Mouse (Mus musculus) R1 (cell line): ENCODE data around the gene Fam102b.

Experiments used
- DNase-seq: peaks from one replicate; pipeline ENCODE4 v3.0.0-alpha.2; 2018; ENCODE audit warnings: low read depth, low spot score

Fam102b gene

DNA sequence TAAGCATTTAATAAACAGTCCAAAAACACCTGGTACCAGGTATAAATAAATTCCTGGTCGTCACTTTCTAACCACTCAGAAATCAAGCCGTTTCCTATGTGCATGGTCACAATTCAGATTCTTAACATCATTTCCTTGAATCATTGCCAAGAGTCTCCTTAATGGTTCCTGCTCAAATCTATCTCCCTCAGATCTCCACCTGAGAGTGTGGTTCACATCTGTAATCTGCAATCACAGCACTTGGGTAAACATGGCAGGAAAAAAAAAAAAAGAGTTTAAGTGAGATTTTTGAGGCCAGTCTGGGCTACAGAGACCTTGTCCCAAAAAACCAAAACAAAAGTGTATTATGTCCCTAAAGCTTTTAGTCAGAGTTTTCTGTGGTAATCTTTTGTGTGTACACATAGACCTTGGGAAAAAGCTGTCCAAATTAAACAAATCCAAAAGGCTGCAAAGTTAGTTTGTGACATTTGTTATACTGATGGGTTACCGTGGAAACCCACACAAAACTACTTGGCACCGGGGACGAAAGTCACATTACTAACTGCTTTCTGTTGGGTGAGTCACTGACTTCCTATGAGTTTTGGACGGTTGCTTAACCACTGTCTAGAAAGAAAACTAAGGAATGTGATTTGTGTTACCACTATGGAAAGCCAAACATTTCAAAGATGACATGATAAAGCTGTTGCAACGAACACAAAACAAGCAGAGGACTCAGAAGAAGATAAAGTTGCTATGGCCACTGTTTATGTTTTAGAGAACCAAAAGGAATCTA, 16.7 kb downstream of the Fam102b start:
- DNase-seq: no peak

DNA sequence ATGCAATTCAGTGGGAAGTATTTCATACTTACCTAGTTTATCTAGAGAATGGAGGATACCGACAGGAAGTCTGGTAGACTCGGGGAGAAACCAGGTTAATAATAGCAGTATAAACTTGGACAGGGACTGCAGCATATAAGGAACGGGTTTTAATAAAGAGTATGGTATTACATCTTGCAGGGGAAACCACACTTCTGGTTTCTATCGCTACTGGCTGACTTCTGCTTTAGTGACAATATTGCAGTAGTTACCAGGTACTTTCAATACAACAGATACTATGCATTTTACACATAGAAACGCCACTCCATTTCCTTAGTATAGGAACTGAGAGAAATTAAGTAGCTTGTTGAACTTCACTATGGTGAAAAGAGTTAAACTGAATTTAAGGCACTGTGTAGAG, 19.2 kb downstream of the Fam102b start:
- no peak for DNase-seq

DNA sequence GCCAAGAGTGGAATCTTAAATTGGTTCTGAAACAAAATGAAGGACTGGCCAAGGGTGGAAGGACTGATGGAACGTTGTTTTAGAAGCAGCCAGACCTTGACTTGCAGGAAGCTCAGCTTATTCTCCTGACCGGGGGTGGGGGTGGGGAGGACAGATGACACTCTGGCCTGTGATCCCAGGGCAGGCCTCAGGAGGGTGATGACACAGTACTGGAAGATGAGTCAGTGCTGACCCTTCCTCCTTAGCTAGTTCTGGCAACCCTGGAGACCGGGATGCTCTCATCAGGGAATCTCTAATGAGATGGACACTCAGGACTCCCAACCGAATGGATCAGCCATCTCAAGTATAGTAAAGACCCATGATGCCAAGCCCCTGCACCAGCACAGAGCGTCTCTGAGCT, 21.6 kb downstream of the Fam102b start:
- DNase-seq: no peak

DNA sequence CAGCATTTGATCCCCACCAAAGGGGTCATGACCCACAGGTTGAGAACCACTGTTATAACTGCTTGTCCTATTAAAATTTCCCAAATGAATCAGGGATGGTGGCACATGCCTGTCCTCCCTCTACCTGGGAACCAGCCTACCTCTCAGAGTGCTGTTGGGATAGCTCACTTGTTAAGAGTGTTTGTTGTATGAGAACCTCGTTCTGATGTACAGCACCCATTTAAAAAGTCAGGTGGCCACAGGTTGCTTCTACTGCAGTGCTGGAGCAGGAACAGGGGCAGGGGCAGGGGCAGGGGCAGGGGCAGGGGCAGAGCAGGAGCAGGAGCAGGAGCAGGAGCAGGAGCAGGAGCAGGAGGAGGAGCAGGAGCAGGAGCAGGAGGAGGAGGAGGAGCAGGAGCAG, 28.2 kb downstream of the Fam102b start:
- DNase-seq: no peak

DNA sequence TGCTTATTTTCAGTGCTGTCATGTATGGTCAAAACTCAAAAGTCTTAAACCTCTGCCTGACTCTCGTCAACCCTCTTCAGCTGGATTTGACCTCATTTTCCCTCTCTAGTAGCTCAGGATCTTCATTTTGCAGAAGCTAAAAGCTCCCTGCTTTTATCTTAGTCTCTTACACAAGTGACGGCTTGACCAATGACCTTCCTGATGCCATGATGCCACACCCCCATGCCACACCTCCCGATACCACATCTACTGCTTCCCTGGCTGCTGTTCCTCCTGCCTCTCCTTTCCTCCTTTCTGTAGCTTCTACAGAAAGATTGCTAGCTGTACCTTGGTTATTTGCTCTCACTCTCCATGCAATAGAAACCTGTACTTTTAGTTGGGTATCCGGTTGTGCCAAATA, 29.6 kb downstream of the Fam102b start:
- no peak for DNase-seq

DNA sequence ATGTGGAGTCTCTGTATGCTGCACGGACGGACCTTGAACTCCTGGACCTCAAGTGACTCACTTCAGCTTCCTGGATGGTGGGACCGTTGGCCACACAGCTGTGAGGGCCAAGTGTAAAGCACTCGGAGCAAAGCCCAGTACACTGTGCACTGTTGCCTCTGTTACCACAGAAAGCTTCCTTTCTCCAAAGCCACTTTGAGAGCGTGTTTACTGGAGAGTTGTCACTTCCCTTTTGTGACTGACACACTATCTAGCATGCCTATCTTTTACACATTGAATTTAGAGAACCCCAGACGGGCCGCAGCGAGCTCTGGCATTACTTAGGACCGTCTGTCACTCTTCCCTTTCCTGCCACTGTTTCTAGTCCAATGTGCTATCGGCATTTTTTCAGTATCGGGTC, 30.1 kb downstream of the Fam102b start:
- DNase-seq: no peak

DNA sequence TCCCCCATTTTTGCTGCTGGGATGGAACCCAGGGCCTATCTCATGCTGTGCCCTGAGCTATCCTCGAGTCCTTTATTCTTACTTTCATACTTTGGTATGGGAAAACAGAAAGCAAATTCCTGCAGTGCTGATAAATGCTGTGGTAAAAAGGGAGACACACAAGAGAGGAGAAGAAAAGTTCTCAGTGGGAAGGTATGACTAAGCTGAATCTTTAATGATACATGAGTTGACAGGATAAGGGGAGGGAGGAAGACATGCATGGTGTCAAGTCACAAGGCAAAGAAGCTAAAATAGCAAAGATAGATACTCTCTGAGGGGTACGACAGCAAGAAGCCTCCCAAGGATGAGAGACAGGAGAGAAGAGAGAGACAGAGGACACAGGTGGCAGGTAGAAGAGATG, 32.0 kb downstream of the Fam102b start:
- DNase-seq: no peak

DNA sequence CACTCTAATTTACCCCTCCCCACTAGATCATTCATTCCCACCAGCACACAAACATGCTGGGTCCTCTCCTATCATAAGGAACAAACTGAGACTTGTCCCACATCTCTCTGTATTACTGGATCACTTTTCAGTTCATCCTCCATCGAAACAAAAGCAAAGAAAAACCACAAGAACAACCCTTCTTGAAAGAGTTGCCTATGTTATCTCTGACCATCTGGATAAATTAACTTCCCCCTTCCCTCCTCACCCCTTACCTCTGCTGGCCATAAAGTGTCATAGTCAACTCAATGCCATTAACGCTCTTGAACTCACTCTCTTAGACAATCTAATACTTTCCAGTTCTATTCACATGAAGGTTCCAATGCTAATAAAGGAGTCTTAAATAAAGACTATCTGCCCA, 32.9 kb downstream of the Fam102b start:
- no peak for DNase-seq

DNA sequence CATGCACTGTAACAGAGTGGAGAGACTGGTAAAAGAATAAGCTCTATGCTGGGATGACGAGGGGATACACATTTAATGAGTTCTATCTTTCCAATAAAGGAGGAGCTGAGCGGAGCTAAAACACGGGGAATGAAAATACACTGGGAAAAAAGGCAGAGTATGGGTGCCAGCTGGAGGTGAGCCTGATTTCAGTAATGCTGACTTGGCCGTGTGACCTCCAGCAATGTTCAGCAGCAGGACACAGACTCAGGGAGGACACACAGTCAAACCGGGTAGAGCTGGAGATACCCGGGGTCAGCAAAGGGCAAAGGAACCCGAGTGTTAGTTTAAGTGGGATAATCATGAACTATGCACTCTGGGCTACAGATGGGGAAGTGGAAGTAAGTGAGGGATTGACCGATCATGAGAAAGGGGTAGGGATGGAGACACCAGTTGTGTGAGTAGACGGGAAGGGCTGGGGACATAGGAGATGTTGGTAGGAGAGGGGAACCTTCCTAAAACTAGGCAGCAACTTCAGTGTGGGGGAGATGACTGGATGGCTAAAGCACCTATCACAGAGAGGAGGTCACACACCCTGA, 37.3 kb downstream of the Fam102b start:
- DNase-seq: no peak

DNA sequence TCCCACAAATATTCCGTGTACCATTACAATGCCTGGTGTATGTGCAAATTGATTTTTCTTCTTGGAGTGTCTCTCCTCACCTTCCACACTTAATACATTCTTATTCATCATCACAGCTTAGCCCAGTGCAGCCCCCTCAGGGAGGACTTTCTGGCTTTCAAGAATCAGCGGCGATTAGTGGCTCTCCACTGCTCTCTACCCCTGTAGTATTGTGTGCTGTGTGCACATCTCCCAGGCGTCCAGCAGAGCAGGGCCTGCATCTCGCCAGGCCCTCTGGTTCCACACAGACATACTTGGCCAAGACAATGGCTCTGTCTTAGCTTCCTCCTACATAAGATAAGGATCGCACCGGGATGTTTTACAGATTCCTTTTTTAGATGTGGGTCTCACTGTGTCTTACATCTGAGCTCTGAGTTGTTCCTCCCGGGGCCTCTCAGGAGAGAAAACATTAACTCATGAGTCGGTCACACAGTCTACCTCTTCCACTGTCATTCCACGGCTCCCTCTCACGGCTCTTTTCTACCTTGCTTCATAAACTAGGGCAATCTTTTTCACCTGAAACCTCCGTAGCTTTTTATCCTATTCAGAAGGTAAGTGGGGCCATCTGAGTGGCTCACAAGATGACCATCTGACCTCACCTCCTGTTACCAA, 40.3 kb downstream of the Fam102b start:
- DNase-seq: no peak

DNA sequence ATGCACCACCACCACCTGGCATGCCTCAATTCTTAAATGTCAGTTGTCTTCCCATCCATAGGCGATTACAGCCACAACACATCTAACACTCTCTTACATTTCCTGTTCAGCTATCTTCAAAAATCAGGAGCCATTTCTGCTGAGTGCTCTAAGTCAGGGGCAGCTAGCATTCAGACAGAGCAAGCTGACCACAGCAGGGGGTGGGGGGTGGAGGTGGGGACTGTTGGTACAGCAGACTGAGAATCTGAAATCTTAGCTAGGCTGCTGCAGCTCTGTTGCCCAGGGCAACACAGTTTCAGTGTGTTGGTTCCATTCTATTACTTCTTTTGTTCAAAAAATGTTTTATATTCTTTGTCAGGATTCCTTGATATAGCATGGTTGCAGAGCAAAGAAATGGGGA, 40.9 kb downstream of the Fam102b start:
- no peak for DNase-seq

DNA sequence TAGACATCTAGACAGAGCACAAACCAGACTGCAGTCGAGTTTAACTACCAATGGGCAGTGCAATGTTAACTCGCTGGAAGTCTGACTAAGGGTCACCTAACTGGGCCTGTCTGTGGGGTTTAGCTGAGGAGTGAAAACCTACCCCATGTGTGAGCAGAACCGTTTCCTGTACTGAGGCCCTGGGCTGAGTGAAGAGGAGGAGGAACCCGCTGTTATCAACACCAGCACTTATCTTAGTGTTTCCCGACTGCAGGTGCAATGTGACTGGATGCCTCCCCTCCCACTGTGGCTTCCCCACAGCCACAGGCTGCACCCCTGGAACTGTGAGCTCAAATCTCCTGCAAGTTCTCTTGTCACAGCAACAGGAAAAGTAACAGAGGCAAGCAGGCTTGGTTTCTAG, 43.4 kb downstream of the Fam102b start:
- DNase-seq: no peak

DNA sequence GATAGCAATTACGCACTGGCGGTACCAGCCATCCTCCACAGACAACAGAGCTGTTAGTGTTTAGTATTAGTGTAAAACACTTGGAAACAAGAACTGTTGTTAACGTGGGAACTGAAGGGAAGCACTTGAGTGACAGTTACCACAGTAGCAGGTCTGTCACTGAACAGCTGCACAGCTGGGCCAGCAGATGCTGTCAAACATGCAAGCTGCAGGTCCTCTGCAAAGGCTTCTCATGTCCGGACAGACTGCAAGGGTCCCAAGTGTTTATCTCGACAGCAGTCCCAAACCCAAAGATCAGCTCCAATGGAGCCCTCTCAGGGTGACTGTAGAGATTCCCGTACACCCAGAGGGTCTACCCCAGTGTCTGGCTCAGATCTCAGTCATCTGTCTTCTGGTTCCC, 45.5 kb downstream of the Fam102b start:
- no peak for DNase-seq

DNA sequence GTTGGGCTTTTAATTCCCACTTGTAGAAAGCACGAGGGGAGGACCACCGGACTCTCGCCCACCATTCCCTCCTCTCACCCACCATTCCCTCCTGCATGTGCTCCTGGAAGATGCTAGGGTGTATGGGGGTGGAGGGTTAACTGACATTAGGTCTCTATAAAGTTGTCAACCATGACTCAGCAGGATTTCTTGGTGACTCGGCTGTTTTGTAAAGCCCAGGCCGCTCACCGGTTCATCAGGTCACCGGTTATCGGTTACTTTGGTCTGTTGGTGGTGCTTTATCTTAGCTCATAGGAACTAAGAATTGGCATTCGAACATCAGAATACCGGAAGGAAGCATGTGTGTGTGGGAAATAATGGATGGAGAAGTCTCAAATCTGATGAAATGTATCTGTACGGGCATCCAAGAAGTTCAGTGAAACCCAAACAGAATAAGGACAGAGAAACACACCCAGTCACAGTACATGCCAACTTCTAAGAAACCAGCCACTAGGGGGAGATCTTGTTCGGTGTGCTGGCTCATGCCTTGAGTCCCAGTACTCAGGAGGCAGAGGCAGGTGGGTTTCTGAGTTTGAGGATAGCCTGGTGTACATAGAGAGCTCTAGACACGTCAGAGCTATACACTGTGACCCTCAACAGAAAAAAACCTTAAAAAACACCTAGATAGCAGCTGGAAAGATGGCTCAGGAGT, 49.9 kb downstream of the Fam102b start:
- peak; percentile 84 for DNase-seq

DNA sequence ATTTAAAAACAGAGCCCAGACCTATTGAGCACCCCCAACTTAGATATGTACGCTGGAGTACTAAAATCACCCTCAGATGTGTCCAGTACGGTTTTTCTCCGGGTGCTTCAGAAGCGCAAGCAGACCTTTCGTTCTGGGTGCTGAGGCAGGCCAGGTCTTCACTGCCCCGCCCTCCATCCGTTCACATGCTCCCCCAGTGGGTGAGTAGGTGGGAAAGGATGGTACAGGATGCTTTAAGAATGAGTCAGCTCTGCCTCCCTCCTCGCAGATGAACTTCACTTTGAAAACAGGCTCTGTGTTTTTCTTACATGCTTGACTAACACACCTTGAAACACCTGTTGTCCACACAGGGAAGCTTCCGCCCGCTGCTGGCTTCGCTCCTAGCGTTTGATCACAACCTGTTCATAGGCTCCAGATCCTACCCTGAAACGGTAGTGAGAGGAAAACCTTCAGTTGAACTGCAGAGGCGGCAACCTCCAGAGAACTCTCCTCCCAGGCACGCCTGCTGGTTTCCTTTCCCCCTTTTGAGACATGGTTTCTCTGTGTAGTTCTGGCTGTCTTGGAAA, 52.4 kb downstream of the Fam102b start:
- peak; percentile 30 for DNase-seq

DNA sequence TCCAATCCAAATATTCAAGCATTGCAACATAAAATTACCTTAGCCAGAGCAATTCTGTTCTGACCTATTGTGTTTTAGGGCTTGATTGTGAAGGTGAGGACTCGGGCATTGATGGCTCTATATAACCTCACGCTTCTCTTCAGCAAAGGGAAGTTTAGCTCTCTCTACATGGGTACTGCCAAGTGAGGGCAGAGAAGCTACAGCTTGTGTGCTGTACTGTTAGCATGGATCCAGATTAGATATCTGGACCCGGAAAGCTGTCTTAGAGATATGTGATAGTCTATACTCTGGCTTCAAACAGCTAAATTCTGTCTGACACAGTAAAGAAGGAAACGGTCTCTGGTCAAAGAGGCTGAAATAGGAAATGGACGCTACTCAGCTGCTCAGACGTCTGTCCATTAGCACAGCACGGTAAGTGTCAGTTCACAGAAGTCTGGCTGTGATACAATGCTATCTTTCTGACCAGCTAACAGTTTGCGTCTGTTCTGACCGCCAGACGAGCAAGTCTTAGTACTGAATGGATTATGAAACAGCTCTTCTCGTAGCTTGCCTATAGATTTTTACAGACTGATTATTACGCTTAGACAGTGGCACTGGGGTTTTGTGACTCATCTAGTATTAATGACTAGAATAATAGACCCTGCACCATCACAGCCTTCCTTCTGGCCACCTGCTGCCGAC, 53.3 kb downstream of the Fam102b start:
- no peak for DNase-seq

DNA sequence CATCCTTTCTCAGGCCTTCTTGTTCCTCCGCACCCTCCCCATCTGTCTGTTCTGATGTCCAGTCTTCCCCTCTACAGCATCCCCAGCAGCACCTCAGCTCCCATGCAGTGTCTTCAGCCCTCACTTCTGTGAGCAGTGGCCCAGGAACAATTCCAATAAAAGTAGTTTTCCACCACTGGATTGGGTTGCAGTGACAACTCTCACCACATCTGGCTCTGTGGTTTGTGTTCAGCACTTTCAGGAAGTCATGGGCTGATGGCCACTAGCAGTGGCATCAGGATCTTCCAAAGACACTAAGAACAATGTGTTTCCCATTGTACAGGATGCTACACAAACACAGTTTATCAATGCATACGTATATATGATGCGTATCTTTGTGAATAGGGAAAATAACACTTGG, 61.4 kb downstream of the Fam102b start:
- no peak for DNase-seq

DNA sequence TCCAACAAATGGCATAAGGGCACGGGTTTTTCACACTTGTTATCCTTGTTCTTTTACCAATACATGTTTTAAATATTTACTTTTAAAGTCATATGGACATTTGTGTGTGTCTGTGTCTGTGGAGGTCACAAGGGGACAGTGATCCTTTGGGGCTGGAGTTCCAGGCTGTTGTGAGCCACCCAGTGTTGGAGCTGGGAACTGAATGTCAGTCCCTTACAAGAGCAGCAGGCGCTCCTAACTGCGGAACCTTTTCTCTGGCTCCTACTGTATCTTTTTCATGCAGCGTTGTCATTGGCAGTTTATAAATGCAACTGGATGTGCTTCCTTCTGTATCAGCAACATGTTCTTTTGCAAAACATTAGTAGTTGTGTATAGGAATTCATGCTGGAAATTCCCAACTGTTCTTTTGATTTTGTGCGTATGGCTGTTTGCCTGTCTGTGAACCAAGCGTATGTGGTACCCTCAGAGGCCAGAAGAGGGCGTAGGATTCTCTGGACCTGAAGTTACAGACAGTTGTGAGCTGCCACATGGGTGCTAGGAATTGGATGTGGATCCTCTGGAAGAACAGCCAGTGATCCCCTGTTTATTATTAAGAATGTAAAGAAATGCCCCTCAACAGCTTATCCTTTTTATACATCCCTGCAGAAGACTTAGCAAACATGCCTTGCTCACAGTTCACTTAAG, 62.9 kb downstream of the Fam102b start:
- peak; percentile 82 for DNase-seq

DNA sequence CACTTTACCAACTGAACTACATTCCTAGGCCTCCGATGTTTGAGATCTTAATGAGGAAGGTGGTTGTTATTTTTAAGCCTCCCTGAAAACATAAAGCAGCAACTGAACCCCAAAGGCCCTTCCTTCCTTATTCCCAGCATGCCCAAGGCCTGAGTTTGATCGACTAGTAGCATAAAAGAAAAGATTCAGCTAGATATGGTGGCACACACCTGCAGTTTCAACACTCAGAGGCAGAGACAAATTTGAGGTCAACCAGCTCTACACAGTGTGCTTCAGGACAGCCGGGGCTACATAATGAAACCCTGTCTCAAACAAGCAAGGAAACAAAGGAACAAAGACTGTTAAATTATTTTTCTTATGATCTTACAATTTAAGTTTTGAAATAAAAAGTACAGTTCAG, 63.6 kb downstream of the Fam102b start:
- DNase-seq: no peak

DNA sequence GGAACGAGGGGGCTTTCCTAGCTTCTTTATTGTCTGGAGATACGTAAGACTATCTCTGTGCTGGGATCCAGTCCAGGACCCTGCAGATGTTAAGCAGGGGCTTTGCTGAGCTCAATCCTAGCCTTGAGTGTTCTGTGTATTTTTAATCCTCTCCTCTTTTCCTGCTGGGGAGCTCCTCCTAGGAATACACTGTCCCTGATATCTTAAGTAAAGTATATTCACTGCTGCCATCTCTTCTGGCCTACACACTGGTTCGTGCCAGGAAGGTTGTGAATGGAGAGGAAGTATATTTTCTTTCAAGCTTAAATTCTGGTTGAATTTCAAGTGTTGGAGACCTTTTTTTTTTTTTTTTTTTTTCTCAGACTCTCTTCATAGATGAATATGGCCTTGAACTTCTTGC, 64.1 kb downstream of the Fam102b start:
- DNase-seq: no peak

DNA sequence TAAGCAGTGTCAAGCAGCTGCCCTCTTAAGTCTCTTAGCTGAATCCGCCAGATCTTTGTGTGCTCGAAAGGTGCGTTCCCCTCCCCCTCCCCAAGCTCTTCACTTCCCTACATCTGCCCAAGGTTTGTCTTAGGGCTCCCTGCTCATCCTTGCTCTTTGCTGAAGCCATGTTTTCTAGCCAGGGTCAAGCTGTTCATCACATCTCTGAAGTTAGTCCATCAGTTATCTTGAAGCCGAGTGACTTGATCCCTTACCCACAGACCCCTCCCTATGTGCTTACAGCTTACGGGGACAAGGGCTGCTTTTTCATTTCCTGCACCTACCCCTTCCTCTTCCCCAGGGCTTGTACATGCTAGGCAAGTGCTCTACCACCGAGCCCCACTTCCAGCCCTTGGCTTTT, 65.8 kb downstream of the Fam102b start:
- no peak for DNase-seq
